Mouse (Mus musculus): Measurements from ENCODE around the gene Rab40c.

Rab40c gene

GRCm38 (mm10) chr17:25945517-25946155 is 26.1 kb upstream of the Rab40c start:
- no peak for DNase-seq

- DNase-seq: no peak
Measured at GRCm38 (mm10) chr17:25944366-25945163, 25.0 kb upstream of the Rab40c start, which contains the start of the genes Pigq and Nhlrc4. Gene Pigq, minus strand, starts transcription at chr17:25944936. Gene Nhlrc4, minus strand, starts transcription at chr17:25944961.

- DNase-seq: no peak
Measured at GRCm38 (mm10) chr17:25943769-25944168, 24.2 kb upstream of the Rab40c start.

- no peak for DNase-seq
Measured at GRCm38 (mm10) chr17:25943221-25943620, 23.7 kb upstream of the Rab40c start.

- no peak for DNase-seq
Measured at GRCm38 (mm10) chr17:25942597-25943151, 23.1 kb upstream of the Rab40c start.

GRCm38 (mm10) chr17:25941511-25942241 is 22.1 kb upstream of the Rab40c start:
- peak; percentile 67 to 90 for DNase-seq

- no peak for DNase-seq
Measured at GRCm38 (mm10) chr17:25934526-25934925, 15.0 kb upstream of the Rab40c start.

GRCm38 (mm10) chr17:25925348-25925747 is 5.8 kb upstream of the Rab40c start:
- no peak for DNase-seq

- no peak for DNase-seq
Measured at GRCm38 (mm10) chr17:25922120-25922519, 2.6 kb upstream of the Rab40c start.

- DNase-seq: peak; percentile 100
Measured at GRCm38 (mm10) chr17:25919786-25920642, 487 bp upstream of the Rab40c start.

GRCm38 (mm10) chr17:25918037-25918750 is 1.3 kb downstream of the Rab40c start:
- peak in 1 of 2 experiments; percentile 23 for DNase-seq

- no peak for DNase-seq
Measured at GRCm38 (mm10) chr17:25916931-25917647, 2.4 kb downstream of the Rab40c start.

- peak; percentile 39 to 43 for DNase-seq
Measured at GRCm38 (mm10) chr17:25914295-25914694, 5.2 kb downstream of the Rab40c start.

- no peak for DNase-seq
Measured at GRCm38 (mm10) chr17:25913877-25914275, 5.7 kb downstream of the Rab40c start.

- DNase-seq: peak; percentile 82 to 88
Measured at GRCm38 (mm10) chr17:25913186-25913876, 6.2 kb downstream of the Rab40c start.

GRCm38 (mm10) chr17:25911816-25912215 is 7.7 kb downstream of the Rab40c start:
- peak; percentile 77 to 89 for DNase-seq

- no peak for DNase-seq
Measured at GRCm38 (mm10) chr17:25907640-25908039, 11.9 kb downstream of the Rab40c start.

- no peak for DNase-seq
Measured at GRCm38 (mm10) chr17:25903061-25903460, 16.5 kb downstream of the Rab40c start.

- DNase-seq: no peak
Measured at GRCm38 (mm10) chr17:25900193-25900592, 19.3 kb downstream of the Rab40c start.

GRCm38 (mm10) chr17:25895891-25896290 is 23.6 kb downstream of the Rab40c start:
- DNase-seq: no peak
